Mouse (Mus musculus): ENCODE results near the gene 9030624G23Rik.
A peak's percentile ranks its signal among the peaks of the same experiment; 100 is the strongest.
"Not testable (repeated sequence)": the region's sequence is repeated elsewhere in the genome, so short reads cannot be mapped to it uniquely, and the experiment has no call there.

9030624G23Rik gene

GRCm38 (mm10) chr12:24097108-24097520 lies at the start of gene 9030624G23Rik:
9030624G23Rik (minus strand) TSS chr12:24097246.
- peak; percentile 43 for DNase-seq (ENCODE audit: extremely low spot score, low spot score)

GRCm38 (mm10) chr12:24083096-24083495 lies 13.9 kb downstream of the 9030624G23Rik start:
- not testable (repeated sequence) for DNase-seq (ENCODE audit: extremely low spot score, low spot score)
